Mouse (Mus musculus): ENCODE measurements around the gene Klra3. TPM values are rescaled to one million over a fixed set of nuclear protein-coding genes. Genes with fewer than 3 reads are reported as not detected.
"Not testable (repeated sequence)": the region's sequence is repeated elsewhere in the genome, so short reads cannot be mapped to it uniquely, and the experiment has no call there.

Klra3 gene
- polyA plus RNA-seq (2011; ENCODE audit: insufficient read depth, insufficient read length, low replicate concordance, missing spikeins), result 2.4 TPM in 1 of 2 replicates, not detected in the other

- TF ChIP-seq POLR2A (IDR thresholded peaks at IDR 0.05; ENCODE audit: borderline replicate concordance, control insufficient read depth, low read depth, low read length) (no peak), CTCF (IDR thresholded peaks at IDR 0.05; ENCODE audit: control insufficient read depth, insufficient read depth, low read length) (no peak)
- WGBS, result 60% methylated on average over 8 of the region's 8 CpGs
- no peaks in the 10 kb centered on the region for H3K4me1 ChIP-seq (ENCODE audit: control insufficient read depth, insufficient read depth, low read length)
- no peak within 1 kb of the TSS for H3K27ac ChIP-seq (ENCODE audit: control insufficient read depth, insufficient read depth, low read depth, low read length, poor library complexity)
- H3K4me3 ChIP-seq (replicated peaks; ENCODE audit: control insufficient read depth, low read depth, low read length), result no peak within 1 kb of the TSS
Observed at GRCm38 (mm10) chr6:130337411-130337810, at the start of gene Klra3. TSS of gene Klra3 (minus strand) at chr6:130337574.

- 31% methylated on average over 2 of the region's 2 CpGs for WGBS
- TF ChIP-seq CTCF (IDR thresholded peaks at IDR 0.05; ENCODE audit: control insufficient read depth, insufficient read depth, low read length), result no peak
- TF ChIP-seq POLR2A (IDR thresholded peaks at IDR 0.05; ENCODE audit: borderline replicate concordance, control insufficient read depth, low read depth, low read length), result no peak
- Histone ChIP-seq H3K4me1 (ENCODE audit: control insufficient read depth, insufficient read depth, low read length) (no peaks in the 10 kb centered on the region), H3K27ac (ENCODE audit: control insufficient read depth, insufficient read depth, low read depth, low read length, poor library complexity) (no peak within 1 kb of the TSS), H3K4me3 (replicated peaks; ENCODE audit: control insufficient read depth, low read depth, low read length) (no peak within 1 kb of the TSS)
Observed at GRCm38 (mm10) chr6:130386750-130387149, 49.4 kb upstream of the Klra3 start, which contains the start of gene Klra1. TSS of gene Klra1 (minus strand) at chr6:130386874.

- H3K4me3 ChIP-seq (replicated peaks; ENCODE audit: control insufficient read depth, low read depth, low read length), result no peak overlapping the region
- 66% methylated on average over 1 of the region's 1 CpGs for WGBS
- no peak for TF ChIP-seq POLR2A (IDR thresholded peaks at IDR 0.05; ENCODE audit: borderline replicate concordance, control insufficient read depth, low read depth, low read length)
- no peak for TF ChIP-seq CTCF (IDR thresholded peaks at IDR 0.05; ENCODE audit: control insufficient read depth, insufficient read depth, low read length)
- no peaks in the 10 kb centered on the region for H3K4me1 ChIP-seq (ENCODE audit: control insufficient read depth, insufficient read depth, low read length)
- H3K27ac ChIP-seq (ENCODE audit: control insufficient read depth, insufficient read depth, low read depth, low read length, poor library complexity), result no peak overlapping the region
Observed at GRCm38 (mm10) chr6:130385803-130386202, 48.4 kb upstream of the Klra3 start.

DNA sequence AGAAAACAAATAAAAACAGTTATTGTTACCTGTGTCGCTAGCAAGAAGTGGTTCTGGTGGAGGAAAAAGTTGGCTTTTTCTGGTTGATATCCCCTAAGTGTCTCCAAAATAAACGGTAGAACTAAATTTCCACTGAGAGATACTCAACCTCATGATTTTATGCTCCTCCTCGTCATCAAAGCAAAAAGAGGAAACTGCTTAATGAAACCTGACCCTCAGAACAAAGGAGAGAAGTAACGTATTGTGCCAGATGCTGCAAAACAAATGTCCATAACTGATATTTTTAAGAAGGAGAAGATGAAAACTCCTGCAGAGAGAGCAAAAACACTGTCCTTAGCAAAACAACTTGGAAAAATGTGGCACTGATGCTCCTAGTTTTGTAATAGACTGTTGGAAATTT is 45.0 kb upstream of the Klra3 start:
- WGBS, result 26% methylated on average over 4 of the region's 4 CpGs
- TF ChIP-seq POLR2A (IDR thresholded peaks at IDR 0.05; ENCODE audit: borderline replicate concordance, control insufficient read depth, low read depth, low read length) (no peak), CTCF (IDR thresholded peaks at IDR 0.05; ENCODE audit: control insufficient read depth, insufficient read depth, low read length) (no peak)
- Histone ChIP-seq H3K4me3 (replicated peaks; ENCODE audit: control insufficient read depth, low read depth, low read length) (no peak overlapping the region), H3K4me1 (ENCODE audit: control insufficient read depth, insufficient read depth, low read length) (no peaks in the 10 kb centered on the region), H3K27ac (ENCODE audit: control insufficient read depth, insufficient read depth, low read depth, low read length, poor library complexity) (no peak overlapping the region)

GRCm38 (mm10) chr6:130345381-130345780 is 8.0 kb upstream of the Klra3 start:
- not testable (repeated sequence) for H3K27ac ChIP-seq (ENCODE audit: control insufficient read depth, insufficient read depth, low read depth, low read length, poor library complexity); H3K4me3 ChIP-seq (replicated peaks; ENCODE audit: control insufficient read depth, low read depth, low read length); H3K4me1 ChIP-seq (ENCODE audit: control insufficient read depth, insufficient read depth, low read length)
- 28% methylated on average over 1 of the region's 1 CpGs for WGBS

DNA sequence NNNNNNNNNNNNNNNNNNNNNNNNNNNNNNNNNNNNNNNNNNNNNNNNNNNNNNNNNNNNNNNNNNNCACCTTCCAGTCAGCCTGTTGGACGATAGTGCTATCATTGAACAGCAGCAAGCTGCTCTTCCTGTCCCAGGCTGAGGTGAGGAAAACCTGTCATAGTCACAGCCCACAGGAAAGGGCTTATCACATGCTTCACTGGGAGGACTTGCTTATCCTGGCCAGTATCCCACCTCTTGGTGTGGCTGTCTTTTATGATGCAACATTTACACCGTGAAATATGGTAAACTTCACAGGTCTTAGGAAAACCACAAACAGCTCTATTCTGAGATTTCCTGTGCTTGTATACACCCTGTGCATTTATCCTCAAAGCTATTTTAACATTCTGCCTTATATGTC is 4.6 kb upstream of the Klra3 start:
- H3K27ac ChIP-seq (ENCODE audit: control insufficient read depth, insufficient read depth, low read depth, low read length, poor library complexity); H3K4me1 ChIP-seq (ENCODE audit: control insufficient read depth, insufficient read depth, low read length); H3K4me3 ChIP-seq (replicated peaks; ENCODE audit: control insufficient read depth, low read depth, low read length): not testable (repeated sequence)
- WGBS, result 5% methylated on average over 2 of the region's 2 CpGs

DNA sequence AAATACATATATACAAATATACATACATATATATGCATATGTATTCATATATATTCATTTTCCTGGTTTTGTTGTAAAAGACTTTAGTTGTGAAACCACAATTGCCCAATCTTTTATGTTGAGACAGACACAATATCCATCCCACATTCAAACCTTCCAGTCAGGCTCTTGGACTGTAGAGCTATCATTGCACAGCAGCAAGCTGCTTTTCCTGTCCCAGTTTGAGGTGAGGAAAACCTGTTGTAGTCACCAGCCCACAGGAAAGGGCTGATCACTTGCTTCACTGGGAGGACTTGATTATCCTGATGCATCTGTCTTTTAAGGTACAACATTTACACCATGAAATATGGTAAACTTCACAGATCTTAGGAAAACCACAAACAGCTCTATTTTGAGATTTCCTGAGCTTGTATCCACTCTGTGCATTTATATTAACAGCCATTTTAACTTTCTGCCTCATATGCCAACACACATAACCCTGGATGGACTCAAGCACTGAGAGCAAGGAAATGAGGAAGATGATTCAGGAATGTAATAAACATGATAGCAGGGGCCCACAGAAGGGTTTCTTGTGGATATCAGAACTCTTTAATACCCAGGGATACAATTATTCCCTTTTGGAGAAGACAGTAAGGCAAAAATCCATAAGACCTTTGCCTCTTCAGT is 49.3 kb downstream of the Klra3 start:
- TF ChIP-seq POLR2A (IDR thresholded peaks at IDR 0.05; ENCODE audit: borderline replicate concordance, control insufficient read depth, low read depth, low read length) (no peak), CTCF (IDR thresholded peaks at IDR 0.05; ENCODE audit: control insufficient read depth, insufficient read depth, low read length) (no peak)
- H3K4me1 ChIP-seq (ENCODE audit: control insufficient read depth, insufficient read depth, low read length), result no peaks in the 10 kb centered on the region
- no peak overlapping the region for H3K27ac ChIP-seq (ENCODE audit: control insufficient read depth, insufficient read depth, low read depth, low read length, poor library complexity)
- no peak overlapping the region for H3K4me3 ChIP-seq (replicated peaks; ENCODE audit: control insufficient read depth, low read depth, low read length)

- H3K4me1 ChIP-seq (ENCODE audit: control insufficient read depth, insufficient read depth, low read length); H3K4me3 ChIP-seq (replicated peaks; ENCODE audit: control insufficient read depth, low read depth, low read length); H3K27ac ChIP-seq (ENCODE audit: control insufficient read depth, insufficient read depth, low read depth, low read length, poor library complexity): not testable (repeated sequence)
- 61% methylated on average over 1 of the region's 1 CpGs for WGBS
Observed at GRCm38 (mm10) chr6:130281828-130282227, 55.5 kb downstream of the Klra3 start, which contains the start of gene Klra10. TSS of gene Klra10 (minus strand) at chr6:130281928.

Other genes with a start within 250 kb of the Klra3 start
- 5.2 and 7.9 TPM in 2 replicates for gene Klra8, start 207.7 kb downstream of the Klra3 start, polyA plus RNA-seq (2011; ENCODE audit: insufficient read depth, insufficient read length, low replicate concordance, missing spikeins)
- 3.0 and 4.9 TPM in 2 replicates for gene Klra9, start 144.5 kb downstream of the Klra3 start, polyA plus RNA-seq (2011; ENCODE audit: insufficient read depth, insufficient read length, low replicate concordance, missing spikeins)
- 2.8 and 4.1 TPM in 2 replicates for gene Klra7, start 104.3 kb downstream of the Klra3 start, polyA plus RNA-seq (2011; ENCODE audit: insufficient read depth, insufficient read length, low replicate concordance, missing spikeins)
- not detected in 2 replicates for gene Klra10, start 55.6 kb downstream of the Klra3 start, polyA plus RNA-seq (2011; ENCODE audit: insufficient read depth, insufficient read length, low replicate concordance, missing spikeins)
- gene Klra1, start 49.3 kb upstream of the Klra3 start, polyA plus RNA-seq (2011; ENCODE audit: insufficient read depth, insufficient read length, low replicate concordance, missing spikeins), result 0.65 and 3.3 TPM in 2 replicates

Data from bone marrow, adult 2 months (tissue).